Mouse (Mus musculus): Measurements from ENCODE around the gene Cdk5r2.

DNA sequence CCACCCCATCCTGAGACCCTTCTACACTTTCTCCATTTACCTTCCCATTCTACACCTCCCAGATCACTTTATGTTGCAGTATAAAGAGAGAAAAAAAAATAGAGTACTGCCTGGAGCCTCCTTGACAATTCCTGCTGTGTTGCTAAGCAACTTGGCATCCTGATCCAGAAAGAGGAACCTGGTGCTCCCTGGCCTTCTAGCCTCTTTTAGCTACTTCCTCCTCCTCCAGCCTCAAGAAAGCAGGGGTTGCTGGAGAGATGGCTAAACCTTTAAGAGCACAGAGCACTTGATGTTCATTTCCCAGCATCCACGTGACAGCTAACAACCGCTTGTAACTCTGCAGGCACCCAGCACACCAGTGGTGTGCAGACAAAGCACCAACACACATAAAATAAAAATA lies 17.5 kb downstream of the Cdk5r2 start:
- no peak for TF ChIP-seq POLR2A (IDR thresholded peaks at IDR 0.05; ENCODE audit: low read depth, low read length)
- no peak for TF ChIP-seq CTCF (IDR thresholded peaks at IDR 0.05; ENCODE audit: extremely low read depth, insufficient read depth, insufficient read length, insufficient replicate concordance)
